Mouse (Mus musculus): ENCODE data around the gene Abcf2. TPM values are rescaled to one million over a fixed set of nuclear protein-coding genes. Genes with fewer than 3 reads are reported as not detected.
"Not testable (repeated sequence)": the region's sequence is repeated elsewhere in the genome, so short reads cannot be mapped to it uniquely, and the experiment has no call there.

The Abcf2 gene
- total RNA-seq, 2 experiments from 2014 or later: 85.2 to 90.3 TPM

GRCm38 (mm10) chr5:24591796-24592470, 14.7 kb upstream of the Abcf2 start:
- intact Hi-C loops (cut with DNase I): no loop called here
- DNase-seq (ENCODE audit: low spot score in 2 of 2): no peak

GRCm38 (mm10) chr5:24591268-24591721, 14.0 kb upstream of the Abcf2 start:
- peak in 1 of 2 experiments; percentile 21 for DNase-seq (ENCODE audit: low spot score in 2 of 2)
- intact Hi-C loops (cut with DNase I): no loop called here

GRCm38 (mm10) chr5:24589511-24590500, 12.5 kb upstream of the Abcf2 start:
- intact Hi-C loops (cut with DNase I): no loop called here

GRCm38 (mm10) chr5:24587200-24587577, 9.9 kb upstream of the Abcf2 start:
- peak in 1 of 2 experiments; percentile 63 for DNase-seq (ENCODE audit: low spot score in 2 of 2)
- intact Hi-C loops (cut with DNase I): no loop called here

More at GRCm38 (mm10) chr5:24589511-24590500, 12.5 kb upstream of the Abcf2 start:
- DNase-seq (ENCODE audit: low spot score in 2 of 2): no peak

- intact Hi-C loops (cut with DNase I): no loop called here
- DNase-seq (ENCODE audit: low spot score in 2 of 2): peak; percentile 83 to 86
These were observed 9.4 kb upstream of the Abcf2 start, which contains the start of gene Chpf2 for GRCm38 (mm10) chr5:24586547-24587199. Chpf2 (plus strand) TSS chr5:24586741.

GRCm38 (mm10) chr5:24586106-24586505, 8.8 kb upstream of the Abcf2 start:
- no peak for DNase-seq (ENCODE audit: low spot score in 2 of 2)
- intact Hi-C loops (cut with DNase I): no loop called here

GRCm38 (mm10) chr5:24578109-24578963, 1.1 kb upstream of the Abcf2 start:
- DNase-seq (ENCODE audit: low spot score in 2 of 2): no peak
- intact Hi-C loops (cut with DNase I): no loop called here

- intact Hi-C loops (cut with DNase I): no loop called here
These were observed 475 bp downstream of the Abcf2 start for GRCm38 (mm10) chr5:24576801-24577182.

GRCm38 (mm10) chr5:24575948-24576347, 1.3 kb downstream of the Abcf2 start:
- intact Hi-C loops (cut with DNase I): no loop called here

More at GRCm38 (mm10) chr5:24576801-24577182, 475 bp downstream of the Abcf2 start:
- DNase-seq (ENCODE audit: low spot score in 2 of 2): no peak

GRCm38 (mm10) chr5:24556709-24557108, 20.6 kb downstream of the Abcf2 start, which contains the start of gene 4931409K22Rik:
4931409K22Rik (minus strand) TSS chr5:24556809.
- DNase-seq (ENCODE audit: low spot score in 2 of 2): no peak
- intact Hi-C loops (cut with DNase I): no loop called here

More at GRCm38 (mm10) chr5:24575948-24576347, 1.3 kb downstream of the Abcf2 start:
- no peak for DNase-seq (ENCODE audit: low spot score in 2 of 2)

- intact Hi-C loops (cut with DNase I): not testable (repeated sequence)
These were observed 21.9 kb downstream of the Abcf2 start for GRCm38 (mm10) chr5:24555335-24555734.

GRCm38 (mm10) chr5:24553621-24554244, 23.5 kb downstream of the Abcf2 start:
- intact Hi-C loops (cut with DNase I): no loop called here
- no peak for DNase-seq (ENCODE audit: low spot score in 2 of 2)

More at GRCm38 (mm10) chr5:24555335-24555734, 21.9 kb downstream of the Abcf2 start:
- DNase-seq (ENCODE audit: low spot score in 2 of 2): not testable (repeated sequence)

GRCm38 (mm10) chr5:24551317-24551688, 26.0 kb downstream of the Abcf2 start:
- intact Hi-C loops (cut with DNase I): no loop called here
- no peak for DNase-seq (ENCODE audit: low spot score in 2 of 2)

- peak; percentile 63 to 70 for DNase-seq (ENCODE audit: low spot score in 2 of 2)
- intact Hi-C loops (cut with DNase I): no loop called here
These were observed 26.5 kb downstream of the Abcf2 start for GRCm38 (mm10) chr5:24550598-24551316.

GRCm38 (mm10) chr5:24542643-24543042, 34.6 kb downstream of the Abcf2 start:
- intact Hi-C loops (cut with DNase I): no loop called here
- DNase-seq (ENCODE audit: low spot score in 2 of 2): no peak

GRCm38 (mm10) chr5:24541144-24541569, 36.1 kb downstream of the Abcf2 start:
- no peak for DNase-seq (ENCODE audit: low spot score in 2 of 2)
- intact Hi-C loops (cut with DNase I): no loop called here

GRCm38 (mm10) chr5:24540387-24541143, 36.7 kb downstream of the Abcf2 start, which contains the start of gene Asb10:
Asb10 (minus strand) TSS chr5:24540978.
- intact Hi-C loops (cut with DNase I): no loop called here
- peak; percentile 34 to 37 for DNase-seq (ENCODE audit: low spot score in 2 of 2)
